Mouse (Mus musculus): ENCODE data around the gene 4933427D14Rik.

GRCm38 (mm10) chr11:72221278-72221677, 14.0 kb upstream of the 4933427D14Rik start:
- TF ChIP-seq CTCF (IDR thresholded peaks at IDR 0.05; ENCODE audit: control insufficient read depth, insufficient read depth, insufficient replicate concordance, low read depth, low read length): peak; percentile 90
- TF ChIP-seq POLR2A (IDR thresholded peaks at IDR 0.05; ENCODE audit: control insufficient read depth, low read depth, low read length): no peak

All from testis, adult 2 months (tissue).